Mouse (Mus musculus): Measurements from ENCODE around the gene Il1r2. TPM values are rescaled to one million over a fixed set of nuclear protein-coding genes. Genes with fewer than 3 reads are reported as not detected.

Gene Il1r2
- polyA plus RNA-seq, 1 experiment from 2014 or later: 0.74 TPM

DNA sequence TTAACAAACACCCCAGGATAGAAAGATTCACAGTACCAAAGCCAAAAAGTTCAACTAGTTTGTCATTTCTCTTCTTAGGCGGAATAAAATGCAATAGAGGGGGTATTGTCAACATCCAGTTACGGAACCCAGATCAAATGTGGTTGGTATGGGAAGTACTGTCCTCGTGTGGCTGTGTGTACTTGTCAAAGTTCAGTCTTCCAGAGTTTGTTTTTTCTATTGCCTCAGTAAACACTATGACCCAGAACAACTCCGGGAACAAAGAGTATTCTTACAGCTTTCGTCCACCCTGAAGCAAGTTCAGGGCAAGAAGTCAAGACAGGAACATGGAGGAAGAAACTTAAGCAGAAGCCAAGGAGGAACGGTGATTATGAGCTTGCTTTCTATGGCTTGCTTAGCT is 82.2 kb downstream of the Il1r2 start:
- H3K27ac ChIP-seq (replicated peaks): no peak overlapping the region
- H3K27me3 ChIP-seq: no peaks in the 10 kb centered on the region
- no peak overlapping the region for H3K9ac ChIP-seq
- H3K9me3 ChIP-seq: no peaks in the 10 kb centered on the region
- no peak overlapping the region for H3K4me2 ChIP-seq
- WGBS: 89% methylated on average over 6 of the region's 6 CpGs
- H3K4me3 ChIP-seq: no peak overlapping the region
- no peak for ATAC-seq (ENCODE audit: low FRiP score, low read depth)
- no peaks in the 10 kb centered on the region for H3K4me1 ChIP-seq (replicated peaks)
- H3K36me3 ChIP-seq: no peaks in the 10 kb centered on the region

DNA sequence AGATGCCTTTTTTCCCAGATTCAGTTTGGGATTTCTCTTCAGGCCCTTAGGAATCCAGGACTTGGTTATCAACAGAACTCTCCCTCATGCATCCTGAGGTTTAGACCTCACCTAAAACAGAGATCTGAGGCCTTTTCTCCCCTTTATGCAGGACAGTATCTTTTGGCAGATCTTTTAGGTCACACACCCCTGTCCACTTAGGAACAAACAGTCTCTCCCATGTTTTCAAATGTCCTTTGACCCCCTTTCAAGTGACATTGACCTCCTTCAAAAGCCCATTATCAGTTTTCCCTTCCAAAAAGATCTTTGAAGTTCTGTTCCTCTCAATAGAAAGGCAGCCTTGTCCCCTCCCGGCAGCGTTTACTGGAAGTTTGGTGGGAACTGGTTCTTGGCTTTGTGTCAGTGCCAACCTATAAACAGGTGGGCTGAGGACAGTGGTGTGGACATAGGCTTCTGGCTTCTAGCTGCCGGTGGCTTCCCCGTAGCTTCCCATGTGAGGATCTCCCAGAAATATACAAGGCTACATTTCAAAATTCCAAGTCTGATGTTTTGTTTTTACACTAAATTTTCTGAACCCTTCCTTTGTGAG is 89.5 kb downstream of the Il1r2 start:
- H3K27me3 ChIP-seq: no peaks in the 10 kb centered on the region
- no peaks in the 10 kb centered on the region for H3K4me1 ChIP-seq (replicated peaks)
- no peak overlapping the region for H3K4me3 ChIP-seq
- no peaks in the 10 kb centered on the region for H3K9me3 ChIP-seq
- WGBS: 82% methylated on average over 4 of the region's 4 CpGs
- no peaks in the 10 kb centered on the region for H3K36me3 ChIP-seq
- no peak overlapping the region for H3K27ac ChIP-seq (replicated peaks)
- H3K9ac ChIP-seq: no peak overlapping the region
- no peak for ATAC-seq (ENCODE audit: low FRiP score, low read depth)
- no peak overlapping the region for H3K4me2 ChIP-seq

DNA sequence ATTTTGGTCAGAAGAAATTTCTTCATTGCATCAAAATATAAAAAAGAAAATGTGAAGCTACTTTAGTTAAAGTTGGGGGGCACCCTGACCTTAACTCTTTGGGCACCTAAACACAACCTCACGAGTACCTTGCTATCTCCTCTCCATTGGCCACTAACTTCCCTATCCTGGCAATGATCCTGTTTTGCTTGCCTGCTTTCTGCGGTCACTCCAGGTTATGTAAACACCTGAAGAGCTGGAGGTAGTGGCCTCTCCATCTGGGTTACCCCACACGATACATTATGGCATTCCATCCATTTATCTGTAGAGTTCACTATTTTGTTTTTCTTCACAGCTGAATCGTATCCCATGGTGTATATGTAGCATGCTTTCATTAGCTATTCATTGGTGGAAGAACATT is 90.5 kb downstream of the Il1r2 start:
- no peak for ATAC-seq (ENCODE audit: low FRiP score, low read depth)

DNA sequence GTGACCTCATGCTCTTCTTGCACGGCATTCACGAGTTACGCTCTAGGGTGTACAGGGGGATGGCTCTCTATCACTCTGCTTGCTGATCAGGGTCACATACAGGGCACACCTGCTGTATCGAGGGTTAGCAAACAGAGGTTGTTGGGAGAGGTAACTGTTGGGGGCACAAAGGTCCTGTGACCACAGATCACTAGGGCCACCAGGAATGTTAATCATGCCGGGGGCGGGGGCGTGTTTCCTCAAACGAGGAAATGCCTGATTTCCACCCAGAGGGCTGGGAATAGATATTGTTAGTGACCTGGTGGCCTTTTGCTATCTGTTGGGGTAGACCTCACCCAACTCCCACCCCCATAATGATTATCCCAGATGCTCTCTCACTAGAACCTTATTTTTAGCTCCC is 93.7 kb downstream of the Il1r2 start:
- Histone ChIP-seq H3K4me1 (replicated peaks) (no peaks in the 10 kb centered on the region), H3K36me3 (no peaks in the 10 kb centered on the region), H3K4me3 (no peak overlapping the region), H3K9me3 (no peaks in the 10 kb centered on the region), H3K9ac (no peak overlapping the region), H3K27ac (replicated peaks) (no peak overlapping the region), H3K27me3 (no peaks in the 10 kb centered on the region), H3K4me2 (no peak overlapping the region)
- 89% methylated on average over 8 of the region's 8 CpGs for WGBS
- no peak for ATAC-seq (ENCODE audit: low FRiP score, low read depth)

More for the DNA sequence above, 90.5 kb downstream of the Il1r2 start:
- Histone ChIP-seq H3K9ac (no peak overlapping the region), H3K4me2 (no peak overlapping the region), H3K27me3 (no peaks in the 10 kb centered on the region), H3K9me3 (no peaks in the 10 kb centered on the region), H3K4me1 (replicated peaks) (no peaks in the 10 kb centered on the region), H3K4me3 (no peak overlapping the region), H3K27ac (replicated peaks) (no peak overlapping the region), H3K36me3 (no peaks in the 10 kb centered on the region)
- WGBS: 88% methylated on average over 4 of the region's 4 CpGs

DNA sequence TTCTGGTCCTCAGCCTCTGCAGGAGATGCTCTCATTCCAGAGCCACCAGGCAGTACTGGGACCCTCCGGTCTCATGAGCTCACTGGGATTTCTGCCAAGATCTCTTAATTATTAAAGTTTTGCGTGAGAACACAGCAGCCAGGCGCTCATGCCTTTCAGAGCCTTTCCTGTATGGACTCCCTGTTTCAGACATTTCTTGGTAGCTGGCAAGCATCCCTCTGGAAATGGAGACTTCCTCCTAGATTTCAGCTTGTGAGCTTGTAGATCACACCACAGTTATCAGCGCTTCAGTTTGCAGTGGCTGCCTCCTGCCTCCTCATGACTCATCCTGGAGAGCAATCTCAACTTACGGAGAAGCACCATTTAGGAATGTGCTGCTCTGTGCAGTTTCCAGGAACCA is 98.0 kb downstream of the Il1r2 start:
- Histone ChIP-seq H3K27me3 (no peaks in the 10 kb centered on the region), H3K36me3 (no peaks in the 10 kb centered on the region), H3K4me1 (replicated peaks) (no peaks in the 10 kb centered on the region), H3K4me2 (no peak overlapping the region), H3K27ac (replicated peaks) (no peak overlapping the region), H3K9ac (no peak overlapping the region), H3K4me3 (no peak overlapping the region), H3K9me3 (peaks cover 3% of the 10 kb centered on the region; the same call in 1 of the 2 replicates)
- 72% methylated on average over 5 of the region's 5 CpGs for WGBS
- no peak for ATAC-seq (ENCODE audit: low FRiP score, low read depth)

DNA sequence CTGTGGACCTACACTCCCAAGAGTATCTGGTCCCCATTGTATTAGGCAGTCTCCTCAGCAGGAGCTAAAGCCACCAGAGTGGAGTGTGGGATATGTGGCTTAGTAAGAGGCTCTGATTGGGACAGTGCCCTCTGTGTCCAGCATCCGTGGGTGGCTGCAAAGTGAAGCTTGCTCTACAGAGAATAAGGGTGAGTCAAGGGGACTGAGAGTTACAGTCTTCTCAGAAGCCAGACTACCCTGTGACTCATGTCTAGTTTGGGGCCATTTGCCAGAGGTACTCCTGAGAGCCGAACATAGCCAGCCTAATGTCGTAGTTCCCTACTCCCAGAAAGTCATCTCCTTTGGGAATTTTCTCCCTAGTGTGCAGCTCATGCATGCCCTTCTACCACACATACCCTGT is 100.3 kb downstream of the Il1r2 start:
- Histone ChIP-seq H3K4me2 (no peak overlapping the region), H3K9ac (no peak overlapping the region), H3K36me3 (no peaks in the 10 kb centered on the region), H3K27ac (replicated peaks) (no peak overlapping the region), H3K9me3 (peaks cover 3% of the 10 kb centered on the region; the same call in 1 of the 2 replicates), H3K4me3 (no peak overlapping the region), H3K4me1 (replicated peaks) (no peaks in the 10 kb centered on the region), H3K27me3 (no peaks in the 10 kb centered on the region)
- no peak for ATAC-seq (ENCODE audit: low FRiP score, low read depth)
- 86% methylated on average over 3 of the region's 3 CpGs for WGBS

Other genes starting within 250 kb of the Il1r2 start
- gene Map4k4, start 173.2 kb upstream of the Il1r2 start, polyA plus RNA-seq (2015; fragmentation: Nextera tagmentation; extraction: Ambion mirVana): 41.5 and 42.6 TPM in 2 replicates
- gene Il1r1, start 151.0 kb downstream of the Il1r2 start, polyA plus RNA-seq (2015; fragmentation: Nextera tagmentation; extraction: Ambion mirVana): 0.78 and 0.89 TPM in 2 replicates